Mouse (Mus musculus) spleen, adult 2 months (tissue): ENCODE measurements around the gene Ccdc33.

Source experiments
- CTCF ChIP-seq: fragments of 200-500 bp; IDR thresholded peaks from 2 replicates; pipeline ENCODE4 v1.5.1; 2011; ENCODE audit warnings: mild to moderate bottlenecking, inconsistent platforms; ENCODE audit not compliant: insufficient read depth, insufficient read length, insufficient replicate concordance; ENCODE audit errors: extremely low read depth
- POLR2A ChIP-seq: fragments of 200-500 bp; IDR thresholded peaks from 2 replicates; pipeline ENCODE4 v1.6.1; 2011; ENCODE audit warnings: low read depth, low read length, inconsistent platforms

DNA sequence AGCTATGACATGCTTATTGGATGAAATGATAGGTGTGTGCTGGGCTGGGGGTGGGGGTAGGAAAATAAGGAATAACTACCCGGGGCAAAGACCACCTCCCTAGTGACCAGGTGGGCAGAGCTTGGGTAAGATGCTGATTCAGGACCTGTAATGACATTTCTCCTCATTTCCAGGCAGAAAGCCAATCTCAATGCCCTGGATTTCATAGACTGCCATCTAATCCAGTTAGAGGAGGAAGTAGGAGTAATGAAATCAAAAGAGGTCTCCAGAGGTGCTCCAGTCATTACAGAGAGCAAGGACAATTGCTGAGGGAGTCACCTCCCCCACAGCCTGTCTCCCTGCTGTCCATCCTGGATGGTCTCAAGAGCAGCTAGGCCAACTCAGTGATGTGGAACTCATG, 58.7 kb downstream of the Ccdc33 start:
- TF ChIP-seq CTCF: no peak
- TF ChIP-seq POLR2A: no peak
